Mouse (Mus musculus): ENCODE results near the gene Zdhhc21. TPM values are rescaled to one million over a fixed set of nuclear protein-coding genes. Genes with fewer than 3 reads are reported as not detected.

Zdhhc21 gene
- total RNA-seq, 1 experiment from 2014 or later: 13.2 TPM

GRCm38 (mm10) chr4:82806176-82806757, 53.5 kb downstream of the Zdhhc21 start:
- no peak for ATAC-seq (ENCODE audit: extremely low read depth, insufficient number of reproducible peaks, low FRiP score, poor library complexity, severe bottlenecking)

- ATAC-seq (ENCODE audit: extremely low read depth, insufficient number of reproducible peaks, low FRiP score, poor library complexity, severe bottlenecking): no peak
Measured at GRCm38 (mm10) chr4:82804019-82804418, 55.7 kb downstream of the Zdhhc21 start.

- no peak for ATAC-seq (ENCODE audit: extremely low read depth, insufficient number of reproducible peaks, low FRiP score, poor library complexity, severe bottlenecking)
Measured at GRCm38 (mm10) chr4:82793608-82794007, 66.2 kb downstream of the Zdhhc21 start.

GRCm38 (mm10) chr4:82792906-82793580, 66.7 kb downstream of the Zdhhc21 start:
- ATAC-seq (ENCODE audit: extremely low read depth, insufficient number of reproducible peaks, low FRiP score, poor library complexity, severe bottlenecking): no peak

GRCm38 (mm10) chr4:82765513-82766216, 94.1 kb downstream of the Zdhhc21 start:
- ATAC-seq (ENCODE audit: extremely low read depth, insufficient number of reproducible peaks, low FRiP score, poor library complexity, severe bottlenecking): no peak

- ATAC-seq (ENCODE audit: extremely low read depth, insufficient number of reproducible peaks, low FRiP score, poor library complexity, severe bottlenecking): no peak
Measured at GRCm38 (mm10) chr4:82763586-82763985, 96.2 kb downstream of the Zdhhc21 start.

- no peak for ATAC-seq (ENCODE audit: extremely low read depth, insufficient number of reproducible peaks, low FRiP score, poor library complexity, severe bottlenecking)
Measured at GRCm38 (mm10) chr4:82762430-82763119, 97.2 kb downstream of the Zdhhc21 start.

GRCm38 (mm10) chr4:82756295-82756626, 103.5 kb downstream of the Zdhhc21 start:
- no peak for ATAC-seq (ENCODE audit: extremely low read depth, insufficient number of reproducible peaks, low FRiP score, poor library complexity, severe bottlenecking)

GRCm38 (mm10) chr4:82755616-82756294, 104.0 kb downstream of the Zdhhc21 start:
- no peak for ATAC-seq (ENCODE audit: extremely low read depth, insufficient number of reproducible peaks, low FRiP score, poor library complexity, severe bottlenecking)

Other genes starting within 250 kb of the Zdhhc21 start
- gene Nfib, start 154.2 kb downstream of the Zdhhc21 start, total RNA-seq (2017): not detected in 2 replicates
- gene Cer1, start 25.2 kb upstream of the Zdhhc21 start, total RNA-seq (2017): not detected in 2 replicates
- gene Frem1, start 192.4 kb upstream of the Zdhhc21 start, total RNA-seq (2017): 0.86 TPM in 1 of 2 replicates, not detected in the other